Mouse (Mus musculus) E14TG2a.4 (cell line): ENCODE data around the gene Acp6.
A peak's percentile ranks its signal among the peaks of the same experiment; 100 is the strongest.

Experiments used
- CTCF ChIP-seq: conservative IDR thresholded peaks from 2 replicates; pipeline ENCODE4 v1.5.1; 2014; ENCODE audit warnings: low read length
- NANOG ChIP-seq: IDR thresholded peaks from 2 replicates; pipeline ENCODE4 v1.6.1; 2014; ENCODE audit warnings: borderline replicate concordance, low read length, mixed read lengths
- POU5F1 ChIP-seq: IDR thresholded peaks from 2 replicates; pipeline ENCODE4 v1.6.1; 2014; ENCODE audit warnings: low read length, borderline replicate concordance

DNA sequence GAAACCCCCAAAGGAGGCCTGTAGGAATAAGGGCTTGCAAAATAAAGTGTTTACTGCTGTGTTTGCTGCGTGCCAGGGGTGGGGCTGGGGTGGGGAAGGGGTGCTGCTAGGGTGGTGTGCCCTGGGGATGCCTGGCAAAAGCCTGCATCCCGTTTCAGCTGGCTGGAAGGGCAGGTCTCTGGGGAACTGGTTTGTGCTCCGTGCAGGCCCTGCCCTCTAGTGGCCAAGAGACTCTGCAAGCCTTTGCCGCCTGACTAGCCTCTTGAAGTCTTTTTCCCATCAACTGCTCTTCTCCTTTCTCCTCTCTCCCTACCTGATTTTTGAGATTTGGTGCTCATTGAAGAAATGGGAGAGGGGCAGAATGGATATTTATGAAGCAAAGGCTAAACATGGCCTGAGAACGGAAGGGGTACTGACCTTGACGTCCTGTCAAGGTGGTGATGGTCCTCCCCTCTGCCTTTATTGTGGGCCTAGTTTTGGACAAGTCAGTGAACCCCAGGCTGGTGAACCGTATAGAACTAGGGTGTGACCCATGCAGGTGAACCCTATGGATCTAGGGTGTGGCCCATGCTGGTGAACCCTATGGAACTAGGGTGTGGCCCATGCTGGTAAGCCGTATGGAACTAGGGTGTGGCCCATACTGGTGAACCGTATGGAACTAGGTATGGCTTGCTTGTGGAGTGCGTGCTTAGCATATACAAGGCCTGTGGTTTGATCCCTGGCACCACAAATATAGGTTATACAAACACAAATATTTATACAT lies 26.7 kb downstream of the Acp6 start:
- peak; percentile 79 for TF ChIP-seq CTCF
- no peak for TF ChIP-seq NANOG
- TF ChIP-seq POU5F1: no peak
